Mouse (Mus musculus) forebrain, embryonic 15.5 days (tissue): ENCODE data around the gene Bcl2a1d. TPM values are rescaled to one million over a fixed set of nuclear protein-coding genes. Genes with fewer than 3 reads are reported as not detected.
"Not testable (repeated sequence)": the region's sequence is repeated elsewhere in the genome, so short reads cannot be mapped to it uniquely, and the experiment has no call there.

Source experiments
- ATAC-seq: fragments of 200-750 bp; cut with Nextera tagmentation; replicated peaks from 2 replicates; pipeline ENCODE4 v1.8.0; 2017; ENCODE audit warnings: mild to moderate bottlenecking, moderate TSS enrichment, moderate library complexity
- H3K27ac ChIP-seq: fragments of 300-500 bp; sonication (generic); replicated peaks from 2 replicates; pipeline ENCODE4 v1.5.1; 2015; ENCODE audit warnings: mild to moderate bottlenecking, inconsistent platforms
- H3K27me3 ChIP-seq: fragments of 300-500 bp; sonication (generic); 2 replicates; pipeline ENCODE4 v1.6.1; 2015; ENCODE audit warnings: inconsistent platforms
- H3K36me3 ChIP-seq: fragments of 300-500 bp; sonication (generic); 2 replicates; pipeline ENCODE4 v1.6.1; 2015; ENCODE audit warnings: mild to moderate bottlenecking, inconsistent platforms
- H3K4me1 ChIP-seq: fragments of 300-500 bp; sonication (generic); 2 replicates; pipeline ENCODE4 v1.6.1; 2015; ENCODE audit warnings: inconsistent platforms
- H3K4me2 ChIP-seq: fragments of 300-500 bp; sonication (generic); replicated peaks from 2 replicates; pipeline ENCODE4 v1.6.1; 2015; ENCODE audit warnings: mild to moderate bottlenecking, inconsistent platforms
- H3K4me3 ChIP-seq: fragments of 300-500 bp; sonication (generic); 2 replicates; pipeline ENCODE4 v1.5.1; 2015; ENCODE audit warnings: mild to moderate bottlenecking, inconsistent platforms
- H3K9ac ChIP-seq: fragments of 300-500 bp; sonication (generic); replicated peaks from 2 replicates; pipeline ENCODE4 v1.6.1; 2015; ENCODE audit warnings: mild to moderate bottlenecking, inconsistent platforms
- H3K9me3 ChIP-seq: fragments of 300-500 bp; sonication (generic); 2 replicates; pipeline ENCODE4 v1.6.1; 2016; ENCODE audit warnings: inconsistent platforms
- WGBS: fragments of 180-500 bp; shearing (Covaris S2); methylation state at CpG from one replicate; pipeline ENCODE4 v1.1.7; 2015; ENCODE audit warnings: mixed read lengths; 5-methylcytosine and 5-hydroxymethylcytosine counted together
- polyA plus RNA-seq: library from polyadenylated mRNA; unstranded; fragments of >200 nt; fragmentation: Nextera tagmentation; extraction: Ambion mirVana; gene quantifications from 2 replicates; pipeline ENCODE4 v1.2.1, GENCODE M21; 2015

The Bcl2a1d gene
- not detected in 2 replicates for polyA plus RNA-seq

DNA sequence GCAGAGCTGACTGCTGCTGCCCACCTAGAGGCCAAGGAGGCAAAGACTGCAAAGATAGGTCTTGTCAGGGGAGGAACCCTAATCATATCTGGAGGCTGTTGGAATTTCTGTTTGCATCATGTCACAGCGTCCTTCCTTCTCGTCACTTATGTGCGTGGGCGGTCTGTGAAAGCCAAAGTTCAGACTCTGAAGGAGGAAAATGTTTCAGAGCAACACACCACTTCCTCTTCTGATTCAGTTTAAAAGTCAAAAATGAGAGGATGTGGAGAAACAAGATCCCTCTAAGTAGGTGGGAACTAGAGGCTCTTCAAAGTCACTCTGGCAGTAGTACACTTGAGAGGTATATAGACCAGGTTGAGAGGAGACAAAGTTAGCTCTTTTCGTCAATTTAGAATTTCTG lies at the start of gene Bcl2a1d:
Gene Bcl2a1d (minus strand): TSS at position 187 of the 400 bp plus-strand sequence.
- not testable (repeated sequence) for H3K9ac ChIP-seq, H3K4me2 ChIP-seq, H3K9me3 ChIP-seq, H3K27me3 ChIP-seq, H3K4me1 ChIP-seq, H3K36me3 ChIP-seq, H3K4me3 ChIP-seq, H3K27ac ChIP-seq, ATAC-seq
- WGBS, result 90% methylated on average over 5 of the region's 5 CpGs

DNA sequence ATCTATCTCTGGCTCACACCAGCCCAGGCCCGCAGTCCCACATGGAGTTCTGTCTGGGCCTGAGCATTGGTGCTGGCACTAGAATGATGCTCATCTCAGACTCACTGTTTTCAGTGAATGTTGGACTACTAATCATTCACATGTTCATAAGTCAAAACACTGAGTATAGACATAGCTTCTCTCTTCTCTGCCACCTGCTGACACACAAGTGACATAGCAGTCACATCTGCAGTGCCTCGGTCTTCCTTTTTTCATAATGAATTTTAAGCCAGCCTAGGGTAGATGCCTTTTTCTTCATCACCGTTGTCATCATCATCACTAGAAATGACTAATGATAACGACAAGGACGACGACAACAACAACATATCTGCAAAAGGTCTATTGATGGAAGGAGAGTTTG lies 38.5 kb upstream of the Bcl2a1d start:
- not testable (repeated sequence) for H3K4me2 ChIP-seq, H3K36me3 ChIP-seq, H3K9ac ChIP-seq, H3K4me3 ChIP-seq, H3K4me1 ChIP-seq, H3K27ac ChIP-seq, ATAC-seq, H3K27me3 ChIP-seq, H3K9me3 ChIP-seq
- 91% methylated on average over 2 of the region's 6 CpGs for WGBS

DNA sequence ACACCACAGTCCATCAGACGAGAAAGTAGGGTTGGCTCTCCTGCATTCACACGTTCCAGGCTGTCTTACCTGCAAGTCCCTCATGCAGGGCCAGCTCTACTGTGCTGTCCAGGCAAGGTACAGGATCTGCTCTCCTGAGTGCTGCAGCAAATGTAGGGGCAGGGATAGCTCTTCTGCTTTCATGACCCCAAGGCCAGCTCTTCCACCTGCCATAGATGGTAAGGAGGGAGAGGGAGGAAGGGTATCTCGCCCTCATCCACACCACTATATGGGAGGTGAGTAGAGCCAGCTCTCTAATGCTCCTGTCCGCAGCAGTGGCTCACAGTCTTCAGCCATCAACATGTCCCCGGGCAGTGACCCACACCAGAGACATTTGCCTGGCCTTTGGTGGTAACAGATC lies 37.8 kb upstream of the Bcl2a1d start:
- not testable (repeated sequence) for H3K4me3 ChIP-seq, H3K9me3 ChIP-seq, H3K27ac ChIP-seq, ATAC-seq, H3K9ac ChIP-seq, H3K27me3 ChIP-seq, H3K4me2 ChIP-seq, H3K36me3 ChIP-seq, H3K4me1 ChIP-seq
- 72% methylated on average over 5 of the region's 5 CpGs for WGBS

GRCm38 (mm10) chr9:88746687-88747086 lies 15.0 kb upstream of the Bcl2a1d start:
- H3K27me3 ChIP-seq, ATAC-seq, H3K4me2 ChIP-seq, H3K4me1 ChIP-seq, H3K27ac ChIP-seq, H3K36me3 ChIP-seq, H3K4me3 ChIP-seq, H3K9me3 ChIP-seq, H3K9ac ChIP-seq: not testable (repeated sequence)
- WGBS, result no CpG with 5 or more reads among the region's 2 CpGs

GRCm38 (mm10) chr9:88746046-88746445 lies 14.3 kb upstream of the Bcl2a1d start:
- H3K27ac ChIP-seq, ATAC-seq, H3K9me3 ChIP-seq, H3K4me2 ChIP-seq, H3K4me1 ChIP-seq, H3K36me3 ChIP-seq, H3K9ac ChIP-seq, H3K27me3 ChIP-seq, H3K4me3 ChIP-seq: not testable (repeated sequence)
- 85% methylated on average over 1 of the region's 2 CpGs for WGBS

- not testable (repeated sequence) for ATAC-seq, H3K36me3 ChIP-seq, H3K4me3 ChIP-seq, H3K9ac ChIP-seq, H3K4me2 ChIP-seq, H3K4me1 ChIP-seq, H3K27ac ChIP-seq, H3K27me3 ChIP-seq, H3K9me3 ChIP-seq
Observed at GRCm38 (mm10) chr9:88735289-88735688, 3.6 kb upstream of the Bcl2a1d start.

DNA sequence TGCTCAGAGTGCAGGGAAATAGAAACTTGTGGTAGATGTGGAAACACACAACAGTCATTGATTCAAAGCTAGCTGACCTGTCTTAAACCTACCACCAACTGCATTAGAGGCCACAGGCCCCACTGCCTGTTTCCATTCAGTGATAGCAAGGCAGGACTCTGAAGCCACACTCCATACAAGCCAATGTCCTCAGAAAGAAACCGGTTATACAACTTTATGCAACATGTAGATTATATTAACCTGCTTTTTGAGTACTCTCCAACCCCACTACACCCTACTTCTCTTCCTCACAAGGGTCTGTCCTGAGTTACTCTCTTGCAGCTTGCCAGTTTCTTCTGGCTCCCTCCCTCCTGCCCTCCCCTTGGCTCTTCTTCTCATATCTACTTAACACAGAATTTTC lies 1.5 kb upstream of the Bcl2a1d start:
- not testable (repeated sequence) for H3K36me3 ChIP-seq, H3K4me2 ChIP-seq, H3K27me3 ChIP-seq, H3K27ac ChIP-seq, H3K9me3 ChIP-seq, H3K9ac ChIP-seq, H3K4me3 ChIP-seq, H3K4me1 ChIP-seq, ATAC-seq
- 87% methylated on average over 1 of the region's 1 CpGs for WGBS

- ATAC-seq, H3K9me3 ChIP-seq, H3K27ac ChIP-seq, H3K4me3 ChIP-seq, H3K36me3 ChIP-seq, H3K9ac ChIP-seq, H3K4me1 ChIP-seq, H3K27me3 ChIP-seq, H3K4me2 ChIP-seq: not testable (repeated sequence)
- 91% methylated on average over 3 of the region's 3 CpGs for WGBS
Observed at GRCm38 (mm10) chr9:88732334-88732733, 620 bp upstream of the Bcl2a1d start.

DNA sequence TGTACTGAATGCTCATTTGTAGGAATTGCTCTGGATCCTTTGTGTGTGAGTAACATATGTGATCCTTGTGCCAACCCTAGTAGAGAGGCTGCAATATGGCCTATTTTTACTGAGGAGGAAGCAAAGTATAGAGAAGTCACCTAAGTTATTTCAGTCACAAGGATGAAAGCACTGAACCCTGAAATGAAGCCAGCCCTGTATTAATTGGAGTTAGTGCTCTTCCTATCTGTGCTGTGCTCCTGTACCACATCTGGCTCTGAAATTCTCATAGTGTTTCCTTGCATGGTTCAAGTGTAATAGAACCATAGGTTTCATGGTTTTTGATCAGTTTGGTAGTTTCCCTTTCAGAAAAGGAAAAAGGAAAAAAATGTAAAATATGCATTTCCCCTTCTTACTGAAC lies 3.4 kb downstream of the Bcl2a1d start:
- not testable (repeated sequence) for H3K9ac ChIP-seq, H3K27me3 ChIP-seq, ATAC-seq, H3K27ac ChIP-seq, H3K4me2 ChIP-seq, H3K9me3 ChIP-seq, H3K4me1 ChIP-seq, H3K4me3 ChIP-seq, H3K36me3 ChIP-seq

DNA sequence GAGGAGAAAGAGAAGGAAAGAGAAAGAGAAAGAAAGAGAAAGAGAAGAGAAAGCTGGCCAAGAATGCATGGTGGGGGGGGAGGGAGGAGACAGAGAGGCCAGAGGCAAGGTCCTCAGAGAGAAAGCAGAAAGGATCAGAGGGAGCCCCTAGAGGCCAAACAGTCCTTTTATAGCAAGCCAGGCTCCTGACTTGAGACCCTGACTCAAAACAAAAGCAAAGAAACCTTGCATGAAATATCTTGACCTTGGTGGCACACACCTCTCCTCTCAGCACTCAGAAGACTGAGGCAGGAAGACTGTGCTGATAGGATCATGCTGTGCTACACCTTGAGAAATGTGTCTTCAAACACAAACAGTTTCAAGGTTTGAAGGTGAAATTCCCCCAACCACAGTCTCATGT lies 10.1 kb downstream of the Bcl2a1d start:
- H3K4me2 ChIP-seq, ATAC-seq, H3K9me3 ChIP-seq, H3K27ac ChIP-seq, H3K27me3 ChIP-seq, H3K4me1 ChIP-seq, H3K36me3 ChIP-seq, H3K4me3 ChIP-seq, H3K9ac ChIP-seq: not testable (repeated sequence)

- not testable (repeated sequence) for H3K27me3 ChIP-seq, H3K9me3 ChIP-seq, H3K36me3 ChIP-seq, H3K4me1 ChIP-seq
- WGBS, result 21% methylated on average over 11 of the region's 12 CpGs
- ATAC-seq, result peak; percentile 73
- Histone ChIP-seq H3K27ac (peak within 1 kb of the TSS; percentile 86), H3K4me3 (peak within 1 kb of the TSS; percentile 36), H3K4me2 (peak within 1 kb of the TSS; percentile 43), H3K9ac (peak within 1 kb of the TSS; percentile 37; the same call in 1 of the 2 replicates)
Observed at GRCm38 (mm10) chr9:88719989-88720537, 11.7 kb downstream of the Bcl2a1d start, which contains the start of gene Mthfsl. Gene Mthfsl, minus strand, starts transcription at chr9:88720296.

DNA sequence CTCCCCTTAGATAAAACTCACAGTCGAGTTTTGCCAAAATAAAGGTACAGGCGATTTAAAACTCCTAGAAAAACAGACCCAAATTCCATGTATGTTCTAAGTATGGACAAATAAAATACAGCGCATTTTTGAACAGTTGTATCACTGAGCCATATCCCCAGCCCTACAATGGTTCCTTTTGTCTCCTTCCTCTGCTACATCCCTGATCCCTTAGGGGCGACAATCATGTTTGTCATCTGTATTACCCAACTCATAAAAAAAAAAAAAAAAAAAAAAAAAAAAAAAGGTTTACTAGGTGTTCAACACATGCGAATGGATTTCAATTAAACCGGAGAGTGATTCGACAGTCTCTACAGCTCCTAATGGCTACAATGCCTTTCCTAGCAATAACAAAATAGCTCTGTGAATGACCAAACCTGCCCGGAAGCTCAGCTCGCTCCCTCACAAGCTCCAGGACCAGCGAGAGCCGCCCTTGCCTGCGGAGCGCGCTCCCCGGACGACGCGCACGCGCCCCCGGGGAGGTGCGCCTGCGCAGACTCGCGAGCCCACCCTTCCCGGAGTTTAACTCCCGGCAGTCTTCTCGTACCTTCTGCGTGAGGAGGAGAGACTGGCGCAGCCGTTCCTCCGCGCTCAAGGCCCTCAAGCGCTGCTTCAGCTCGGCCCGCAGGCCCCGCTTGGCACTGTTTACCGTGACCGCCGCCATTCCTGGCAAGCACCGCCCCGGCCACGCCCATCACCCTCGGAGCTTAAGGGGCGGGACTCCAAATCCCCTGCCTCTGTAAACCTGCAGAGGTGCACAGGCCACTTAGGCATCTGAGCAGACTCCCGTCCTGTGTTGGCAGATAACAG lies 12.4 kb downstream of the Bcl2a1d start:
- not testable (repeated sequence) for H3K4me1 ChIP-seq, H3K36me3 ChIP-seq, H3K27me3 ChIP-seq, H3K9me3 ChIP-seq
- Histone ChIP-seq H3K9ac (peak overlapping the region; percentile 37; the same call in 1 of the 2 replicates), H3K27ac (peak overlapping the region; percentile 80), H3K4me3 (peak overlapping the region; percentile 36), H3K4me2 (peak overlapping the region; percentile 38)
- ATAC-seq, result peak; percentile 95
- WGBS, result 8% methylated on average over 17 of the region's 46 CpGs

DNA sequence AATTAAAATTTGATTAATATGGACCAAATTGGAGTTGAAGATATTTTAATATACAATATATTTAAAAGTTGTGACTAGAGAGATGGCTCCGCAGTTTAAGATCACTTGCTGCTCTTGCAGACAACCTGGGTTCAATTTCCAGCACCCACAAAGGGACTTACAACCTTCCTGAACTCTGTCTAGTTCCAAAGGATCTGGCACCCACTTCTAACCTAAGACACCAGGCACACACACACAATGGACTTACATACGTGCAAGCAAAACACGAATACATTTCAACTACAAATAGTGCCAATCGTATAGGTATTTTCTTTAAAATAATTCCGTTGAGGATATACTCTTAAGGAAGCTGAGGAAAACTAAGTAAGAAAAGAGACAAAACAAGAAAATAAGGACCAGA lies 13.1 kb downstream of the Bcl2a1d start:
- not testable (repeated sequence) for H3K27me3 ChIP-seq, H3K27ac ChIP-seq, H3K9me3 ChIP-seq, H3K4me1 ChIP-seq, H3K9ac ChIP-seq, ATAC-seq, H3K36me3 ChIP-seq
- 81% methylated on average over 5 of the region's 5 CpGs for whole genome bisulfite sequencing
- Histone ChIP-seq H3K4me3 (peak overlapping the region; percentile 36; the same call in 1 of the 2 replicates), H3K4me2 (peak overlapping the region; percentile 38)
